Mouse (Mus musculus) small intestine, adult 2 months (tissue): ENCODE measurements around the gene Cdk5rap1. TPM values are rescaled to one million over a fixed set of nuclear protein-coding genes. Genes with fewer than 3 reads are reported as not detected.
A peak's percentile ranks its signal among the peaks of the same experiment; 100 is the strongest.

ENCODE experiments used
- H3K27ac ChIP-seq: fragments of 200-500 bp; 2 replicates; pipeline ENCODE4 v1.5.1; 2012; ENCODE audit warnings: low read depth, low read length, control low read depth, inconsistent platforms; ENCODE audit not compliant: insufficient read depth
- H3K27me3 ChIP-seq: fragments of 200-500 bp; 2 replicates; pipeline ENCODE4 v1.6.1; 2012; ENCODE audit warnings: mild to moderate bottlenecking, moderate library complexity, low read length, inconsistent platforms; ENCODE audit not compliant: control insufficient read depth, insufficient read depth
- H3K36me3 ChIP-seq: fragments of 200-500 bp; 2 replicates; pipeline ENCODE4 v1.6.1; 2012; ENCODE audit warnings: mild to moderate bottlenecking, low read length, control low read depth, inconsistent platforms; ENCODE audit not compliant: control insufficient read depth, insufficient read depth
- H3K4me1 ChIP-seq: fragments of 200-500 bp; 2 replicates; pipeline ENCODE4 v1.6.1; 2012; ENCODE audit warnings: low read length, inconsistent platforms, mixed read lengths; ENCODE audit not compliant: control insufficient read depth, insufficient read depth, insufficient read length
- H3K4me3 ChIP-seq: fragments of 200-500 bp; 2 replicates; pipeline ENCODE4 v1.5.1; 2012; ENCODE audit warnings: low read depth, mild to moderate bottlenecking, control low read depth, inconsistent platforms, low read length, moderate library complexity
- CTCF ChIP-seq: fragments of 200-500 bp; IDR thresholded peaks from 2 replicates; pipeline ENCODE4 v1.5.1; 2012; ENCODE audit warnings: low read depth, mild to moderate bottlenecking, control low read depth, inconsistent platforms, low read length, moderate library complexity, mixed read lengths; ENCODE audit not compliant: insufficient replicate concordance, insufficient read length; ENCODE audit errors: extremely low read depth
- POLR2A ChIP-seq: fragments of 200-500 bp; IDR thresholded peaks from 2 replicates; pipeline ENCODE4 v1.6.1; 2012; ENCODE audit warnings: low read depth, mild to moderate bottlenecking, control low read depth, inconsistent platforms, low read length, moderate library complexity
- WGBS: fragments of 180-500 bp; shearing (Covaris S2); methylation state at CpG from one replicate; pipeline ENCODE4 v1.1.7; 2018; 5-methylcytosine and 5-hydroxymethylcytosine counted together
- polyA plus RNA-seq: library from polyadenylated mRNA; depleted of rRNA; stranded (reverse); fragments of >200 nt; gene quantifications from 2 replicates; pipeline ENCODE4 v1.2.3, GENCODE M21; 2012

Cdk5rap1 gene
- polyA plus RNA-seq, 1 experiment = 5.4 TPM

- TF ChIP-seq CTCF (no peak), POLR2A (no peak)
- 88% methylated on average over 2 of the region's 2 CpGs for WGBS
- no peak overlapping the region for H3K4me3 ChIP-seq
- peaks cover 3% of the 10 kb centered on the region; the same call in 1 of the 2 replicates for H3K36me3 ChIP-seq
- H3K4me1 ChIP-seq = no peaks in the 10 kb centered on the region
- no peak overlapping the region for H3K27ac ChIP-seq
- H3K27me3 ChIP-seq = no peaks in the 10 kb centered on the region
These were observed 26.5 kb upstream of the Cdk5rap1 start for GRCm38 (mm10) chr2:154399325-154399724.

- WGBS = 82% methylated on average over 7 of the region's 7 CpGs
These were observed 25.5 kb upstream of the Cdk5rap1 start for GRCm38 (mm10) chr2:154398267-154398666.

GRCm38 (mm10) chr2:154396529-154396928, 23.7 kb upstream of the Cdk5rap1 start:
- no peak for TF ChIP-seq CTCF
- TF ChIP-seq POLR2A = no peak
- Histone ChIP-seq H3K4me1 (no peaks in the 10 kb centered on the region), H3K4me3 (no peak overlapping the region), H3K27ac (no peak overlapping the region), H3K36me3 (peaks cover 3% of the 10 kb centered on the region; the same call in 1 of the 2 replicates), H3K27me3 (no peaks in the 10 kb centered on the region)
- 43% methylated on average over 2 of the region's 2 CpGs for WGBS

More at GRCm38 (mm10) chr2:154398267-154398666, 25.5 kb upstream of the Cdk5rap1 start:
- Histone ChIP-seq H3K4me3 (no peak overlapping the region), H3K36me3 (peaks cover 3% of the 10 kb centered on the region; the same call in 1 of the 2 replicates), H3K27ac (no peak overlapping the region), H3K4me1 (no peaks in the 10 kb centered on the region), H3K27me3 (no peaks in the 10 kb centered on the region)
- no peak for TF ChIP-seq CTCF
- TF ChIP-seq POLR2A = no peak

- WGBS = 79% methylated on average over 3 of the region's 3 CpGs
- TF ChIP-seq CTCF = no peak
- TF ChIP-seq POLR2A = no peak
These were observed 21.8 kb upstream of the Cdk5rap1 start for GRCm38 (mm10) chr2:154394602-154395001.

GRCm38 (mm10) chr2:154390180-154390964, 17.6 kb upstream of the Cdk5rap1 start:
- H3K4me1 ChIP-seq = peaks cover 15% of the 10 kb centered on the region; the same call in 1 of the 2 replicates
- 38% methylated on average over 11 of the region's 11 CpGs for WGBS
- H3K4me3 ChIP-seq = no peak overlapping the region
- TF ChIP-seq CTCF (no peak), POLR2A (peak; percentile 56; the same call in 1 of the 2 replicates)
- H3K27ac ChIP-seq = peak overlapping the region; percentile 92
- H3K36me3 ChIP-seq = no peaks in the 10 kb centered on the region
- H3K27me3 ChIP-seq = no peaks in the 10 kb centered on the region

More at GRCm38 (mm10) chr2:154394602-154395001, 21.8 kb upstream of the Cdk5rap1 start:
- Histone ChIP-seq H3K4me3 (no peak overlapping the region), H3K36me3 (0 out of 2 replicates have a peak, but pooled peaks cover 3% of the 10 kb centered on the region), H3K27me3 (no peaks in the 10 kb centered on the region), H3K27ac (no peak overlapping the region), H3K4me1 (peaks cover 14% of the 10 kb centered on the region; the same call in 1 of the 2 replicates)

- no peak for TF ChIP-seq CTCF
- TF ChIP-seq POLR2A = no peak
- no peaks in the 10 kb centered on the region for H3K27me3 ChIP-seq
- H3K4me3 ChIP-seq = no peak overlapping the region
- peaks cover 2% of the 10 kb centered on the region; the same call in 1 of the 2 replicates for H3K36me3 ChIP-seq
- WGBS = 87% methylated on average over 7 of the region's 7 CpGs
- H3K4me1 ChIP-seq = 0 out of 2 replicates have a peak, but pooled peaks cover 1% of the 10 kb centered on the region
- H3K27ac ChIP-seq = no peak overlapping the region
These were observed 6.3 kb upstream of the Cdk5rap1 start for GRCm38 (mm10) chr2:154379103-154379502.

- WGBS = 83% methylated on average over 6 of the region's 6 CpGs
- no peak overlapping the region for H3K4me3 ChIP-seq
- H3K27ac ChIP-seq = no peak overlapping the region
- no peaks in the 10 kb centered on the region for H3K4me1 ChIP-seq
- H3K27me3 ChIP-seq = no peaks in the 10 kb centered on the region
- H3K36me3 ChIP-seq = peaks cover 3% of the 10 kb centered on the region; the same call in 1 of the 2 replicates
- TF ChIP-seq CTCF (no peak), POLR2A (no peak)
These were observed 2.2 kb upstream of the Cdk5rap1 start for GRCm38 (mm10) chr2:154374807-154375601.
